Mouse (Mus musculus) bone marrow, adult 2 months (tissue): ENCODE data around the gene Grasp.

Experiments
- CTCF ChIP-seq: fragments of 200-500 bp; IDR thresholded peaks from 2 replicates; pipeline ENCODE4 v1.5.1; 2011; ENCODE audit warnings: low read length, control low read depth; ENCODE audit not compliant: control insufficient read depth, insufficient read depth
- POLR2A ChIP-seq: fragments of 200-500 bp; IDR thresholded peaks from 2 replicates; pipeline ENCODE4 v1.6.1; 2011; ENCODE audit warnings: low read depth, mild to moderate bottlenecking, control low read depth, low read length, borderline replicate concordance; ENCODE audit not compliant: control insufficient read depth

GRCm38 (mm10) chr15:101224977-101225376, 989 bp downstream of the Grasp start:
- TF ChIP-seq CTCF, result no peak
- no peak for TF ChIP-seq POLR2A
